Mouse (Mus musculus) left cerebral cortex, postnatal 14 days (tissue): Measurements from ENCODE around the gene Arhgap23. TPM values are rescaled to one million over a fixed set of nuclear protein-coding genes. Genes with fewer than 3 reads are reported as not detected.

Source experiments
- DNase-seq, 2 experiments: peaks; one replicate each; pipeline ENCODE4 v3.0.0; 2021 to 2022; ENCODE audit warnings: low spot score in 2 of 2, mixed read lengths in 1 of 2
- intact Hi-C: fragments of 180-260 bp; cut with DNase I; formaldehyde crosslinking; loops from one replicate; pipeline ENCODE4 v1.15.1; 2025
- total RNA-seq, 2 experiments: library from RNA; stranded (reverse); gene quantifications; 2 replicates each; pipeline ENCODE4 v1.2.3; 2021

Gene Arhgap23
- total RNA-seq, 2 experiments from 2014 or later: 70.1 to 71.4 TPM

DNA sequence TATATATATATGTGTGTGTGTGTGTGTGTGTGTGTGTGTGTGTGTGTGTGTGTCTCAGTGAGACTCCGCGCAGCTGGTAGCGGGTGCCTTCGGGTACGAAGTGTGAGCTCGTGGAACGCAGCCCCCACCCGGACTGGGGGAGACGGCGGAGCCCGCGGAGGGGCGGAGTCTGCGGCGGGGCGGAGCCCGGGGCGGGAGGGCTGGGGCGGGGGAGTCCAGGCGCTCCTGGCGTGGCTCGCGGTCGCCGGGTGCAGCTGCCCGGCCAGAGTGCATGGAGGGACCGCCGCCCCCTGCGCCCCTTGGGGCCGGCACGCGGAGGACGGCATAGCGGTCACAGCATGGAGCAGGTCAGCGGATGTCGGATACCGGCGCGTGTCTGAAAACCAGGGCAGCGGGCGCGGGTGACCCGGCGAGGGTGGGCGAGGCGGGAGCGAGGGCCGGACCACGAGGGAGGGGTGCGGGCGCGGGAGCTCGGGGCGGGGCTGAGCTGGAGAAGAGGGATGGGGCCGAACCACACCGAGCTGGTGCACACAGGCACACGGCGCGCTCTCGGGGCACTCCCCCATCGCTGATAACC lies 11.1 kb upstream of the Arhgap23 start:
- DNase-seq: peak; percentile 73 to 90

DNA sequence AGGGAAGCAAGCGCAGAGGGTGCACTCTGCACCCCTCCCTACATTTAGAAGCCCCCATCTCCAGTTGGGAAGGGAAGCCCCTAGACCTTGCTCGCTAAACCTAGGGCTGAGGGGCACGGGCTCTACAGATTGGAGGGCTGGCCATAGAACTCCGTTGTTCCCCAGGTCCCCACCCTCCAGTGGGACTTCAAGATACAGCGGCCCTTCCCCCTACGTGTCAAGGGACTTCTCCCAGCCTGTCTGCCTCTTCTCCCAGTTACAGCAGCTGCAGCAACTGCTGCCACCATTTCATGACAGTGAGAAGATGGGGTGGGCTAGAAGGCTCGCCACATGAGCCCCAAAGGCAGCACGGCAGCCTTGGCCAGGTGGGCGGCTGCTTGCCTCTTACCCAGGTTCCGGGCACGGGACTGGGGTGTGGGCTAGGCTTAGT lies 10.6 kb upstream of the Arhgap23 start:
- intact Hi-C loops: loop anchor here (5.0 kb wide), 1 partner anchor 48 kb away; no protein-coding TSS in a partner anchor
- peak in 1 of 2 experiments; percentile 56 for DNase-seq

More for the DNA sequence above, 11.1 kb upstream of the Arhgap23 start:
- intact Hi-C loops: no loop called here

DNA sequence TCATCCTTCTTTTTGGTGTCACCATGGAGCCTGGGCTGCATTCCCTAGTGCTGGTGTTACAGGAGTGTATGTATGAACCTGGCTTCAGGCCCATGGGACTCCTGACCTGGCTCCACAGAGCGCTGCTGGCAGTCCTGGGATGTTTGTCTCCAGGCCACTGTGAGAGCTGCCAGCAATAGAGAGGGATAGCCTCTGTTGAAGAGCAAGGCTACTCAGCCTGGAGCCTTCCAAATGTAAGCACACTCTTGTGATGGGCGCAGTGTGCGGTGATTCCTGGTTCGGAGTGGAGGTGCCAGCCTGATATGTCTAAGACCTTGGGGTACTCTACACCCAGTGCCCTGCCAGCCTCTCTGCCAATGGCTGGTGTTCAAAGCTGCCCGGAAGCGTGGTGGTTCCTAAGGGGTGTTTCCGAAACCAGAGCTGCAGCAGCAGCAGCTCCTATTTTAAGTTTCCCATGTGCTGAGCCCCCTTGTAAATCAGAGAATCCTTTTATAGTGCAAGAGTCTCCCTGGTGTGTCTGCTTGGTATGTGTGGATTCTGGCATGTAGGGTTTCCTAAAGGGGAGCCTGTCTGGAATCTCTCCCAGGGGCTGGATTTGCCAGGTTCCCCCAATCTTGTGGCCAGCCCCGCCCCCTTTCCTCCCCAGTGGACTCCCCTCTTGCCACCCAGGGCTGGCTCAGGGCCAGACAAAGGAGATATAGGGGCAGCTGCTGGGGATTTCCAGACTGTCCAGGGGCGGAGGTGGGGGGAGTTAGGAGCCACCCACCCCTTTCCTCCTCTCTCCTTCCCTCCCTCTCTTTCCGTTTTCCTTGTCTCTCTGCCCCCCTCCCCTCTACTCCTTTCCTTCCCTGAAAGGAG lies 9.0 kb upstream of the Arhgap23 start:
- DNase-seq: peak in 1 of 2 experiments; percentile 58
- intact Hi-C loops: loop anchor here (5.0 kb wide), 1 partner anchor 46 kb away; no protein-coding TSS in a partner anchor

DNA sequence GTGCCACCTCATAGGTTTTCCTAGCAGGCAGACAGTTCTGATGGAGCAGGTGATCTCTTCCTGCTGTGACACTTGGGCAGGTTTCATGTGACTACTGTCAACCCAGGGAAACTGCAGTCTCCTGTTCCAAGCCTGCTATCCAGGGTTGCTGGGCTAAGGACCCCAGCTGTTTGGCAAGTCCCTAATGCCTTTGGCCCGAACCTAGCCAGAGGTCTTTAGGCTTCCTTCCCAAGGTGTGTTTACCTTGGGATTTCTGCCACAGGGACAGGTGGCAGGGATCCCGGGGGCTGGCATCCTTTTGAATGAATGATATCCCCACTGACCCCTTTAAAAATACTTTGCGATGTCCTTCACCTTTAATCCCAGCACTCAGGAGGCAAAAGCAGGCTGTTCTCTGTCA lies 7.9 kb upstream of the Arhgap23 start:
- intact Hi-C loops: loop anchor here (5.0 kb wide), 1 partner anchor 45 kb away; no protein-coding TSS in a partner anchor
- DNase-seq: no peak

DNA sequence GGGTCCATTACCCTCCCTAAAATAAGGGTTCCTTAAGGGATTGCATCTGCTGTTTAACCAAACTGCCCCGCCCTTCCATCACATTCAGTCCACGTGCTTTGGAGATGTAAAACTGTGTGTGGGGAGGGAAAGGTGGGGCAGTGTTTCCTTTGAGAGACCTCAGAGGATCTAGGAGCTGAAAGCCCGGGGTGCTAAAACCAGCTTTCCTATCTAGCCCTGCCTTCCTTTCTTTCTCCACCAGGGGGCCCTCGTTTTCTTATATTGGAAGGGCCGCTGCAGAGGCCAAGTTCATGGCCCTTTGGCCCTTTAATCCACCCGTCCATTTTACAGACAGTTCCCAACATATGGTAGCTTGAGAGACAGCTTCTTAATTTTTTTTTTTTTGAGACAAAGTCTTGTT lies 7.2 kb upstream of the Arhgap23 start:
- intact Hi-C loops: loop anchor here (5.0 kb wide), 1 partner anchor 44 kb away; no protein-coding TSS in a partner anchor
- peak; percentile 74 to 82 for DNase-seq

DNA sequence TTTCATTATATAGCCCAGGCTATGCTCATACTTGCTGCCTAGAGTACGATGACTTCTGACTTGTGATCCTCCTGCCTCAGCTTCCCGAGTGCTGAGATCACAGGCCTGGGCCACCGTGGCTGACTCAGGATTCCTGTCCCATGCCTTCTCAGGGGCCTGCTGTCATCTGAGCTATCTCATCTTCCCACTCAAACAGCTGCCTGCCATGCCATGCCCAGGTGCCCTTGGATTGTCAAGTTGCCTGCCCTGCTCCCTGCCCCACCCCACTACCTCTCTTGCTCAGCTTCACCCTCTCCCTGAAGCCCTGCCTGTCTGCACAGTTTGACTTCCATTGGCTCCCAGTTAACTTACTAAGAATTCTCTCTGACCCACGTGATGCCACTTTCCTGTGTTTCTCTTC lies 4.4 kb upstream of the Arhgap23 start:
- intact Hi-C loops: no loop called here
- no peak for DNase-seq

DNA sequence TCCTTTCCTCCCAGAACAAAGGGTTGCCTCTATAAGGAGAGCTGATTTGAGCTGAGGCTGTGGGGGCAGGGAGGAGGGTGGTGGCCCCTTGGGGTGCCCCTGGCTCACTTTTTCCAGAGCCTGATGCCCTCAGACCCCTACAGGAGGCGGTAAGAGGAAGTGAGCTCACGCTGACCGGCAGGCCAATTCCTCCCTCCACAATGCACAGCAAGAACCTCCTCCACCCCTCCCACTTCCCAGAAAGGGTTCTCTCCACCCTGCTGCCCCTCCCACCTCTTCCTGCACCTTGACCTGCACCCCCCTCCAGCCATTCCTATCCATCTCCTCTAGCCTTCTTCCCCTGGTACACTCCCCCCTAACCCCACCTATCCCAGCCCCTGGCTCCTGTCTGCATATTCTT lies 3.2 kb upstream of the Arhgap23 start:
- intact Hi-C loops: no loop called here
- DNase-seq: no peak

DNA sequence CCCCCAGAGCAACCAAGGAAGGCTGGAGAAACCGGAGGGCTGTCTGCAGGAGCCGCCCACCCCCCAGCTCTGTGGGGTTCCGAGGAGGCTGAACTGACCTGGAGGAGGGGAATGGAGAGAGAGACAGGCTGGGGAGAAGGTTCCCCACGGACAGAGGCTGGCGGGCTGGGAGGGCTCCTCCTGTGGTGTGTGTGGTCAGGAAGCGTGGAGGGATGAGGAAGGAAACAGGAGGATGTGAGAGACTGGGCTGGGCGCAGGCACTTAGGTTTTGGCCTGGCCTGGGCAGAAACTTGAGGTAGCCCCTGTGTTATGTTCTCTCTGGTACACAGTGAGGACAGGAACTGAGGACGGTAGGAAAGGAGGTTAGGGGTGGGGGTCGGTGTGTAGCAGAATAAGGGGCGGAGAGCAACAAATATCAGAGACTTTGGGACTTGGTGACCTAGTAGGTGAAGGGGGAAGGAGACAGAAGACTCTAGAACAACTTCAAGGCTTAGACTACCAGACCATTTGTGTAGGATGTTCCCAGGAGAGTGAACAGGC lies 2.5 kb upstream of the Arhgap23 start:
- DNase-seq: no peak
- intact Hi-C loops: no loop called here

DNA sequence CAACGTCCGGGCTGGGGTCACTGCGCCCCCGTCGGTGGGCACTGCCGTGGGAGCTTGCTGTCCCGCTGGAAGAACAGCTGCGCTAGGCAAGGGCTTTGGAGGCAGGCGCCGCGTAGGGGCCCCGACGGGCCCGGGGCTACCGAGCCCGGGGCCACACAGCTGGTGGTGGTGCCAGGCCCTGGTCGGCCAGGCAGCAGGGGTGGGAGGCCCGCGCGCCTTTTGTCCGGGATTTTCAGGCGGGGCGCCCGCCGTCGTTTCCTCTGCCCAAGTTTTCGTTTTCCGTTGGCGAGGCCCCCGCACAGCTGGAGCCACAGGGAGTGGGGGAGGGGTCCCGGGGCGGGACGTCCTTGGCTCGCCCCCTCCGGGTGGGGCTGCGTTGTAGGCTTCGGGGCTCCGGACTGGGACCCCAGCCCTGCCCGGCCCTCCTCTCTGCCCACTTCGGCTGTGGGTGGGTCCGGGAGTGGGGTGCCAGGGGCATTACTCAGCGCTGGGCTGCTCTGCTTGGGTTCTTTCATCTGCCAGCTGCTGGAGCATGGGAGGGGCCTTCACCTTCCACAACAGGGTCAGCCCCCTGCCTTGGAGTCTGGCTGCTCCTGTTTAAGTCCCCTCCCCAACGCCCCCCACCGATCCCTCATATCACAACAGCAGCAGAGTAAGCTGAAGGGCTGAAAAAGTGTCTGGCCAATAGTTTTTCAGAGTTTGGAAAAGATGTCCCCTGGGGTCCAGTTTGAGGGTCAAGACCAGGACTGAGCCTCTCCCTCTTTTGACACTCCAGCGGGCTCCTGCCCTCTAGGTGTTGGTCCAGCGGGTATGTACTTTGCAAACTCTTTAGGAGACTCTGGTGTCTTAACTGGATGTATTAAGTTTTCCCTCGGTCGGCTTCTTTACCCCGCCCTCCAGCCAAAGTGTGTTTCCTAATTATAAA lies 641 bp downstream of the Arhgap23 start:
- intact Hi-C loops: no loop called here
- DNase-seq: no peak

DNA sequence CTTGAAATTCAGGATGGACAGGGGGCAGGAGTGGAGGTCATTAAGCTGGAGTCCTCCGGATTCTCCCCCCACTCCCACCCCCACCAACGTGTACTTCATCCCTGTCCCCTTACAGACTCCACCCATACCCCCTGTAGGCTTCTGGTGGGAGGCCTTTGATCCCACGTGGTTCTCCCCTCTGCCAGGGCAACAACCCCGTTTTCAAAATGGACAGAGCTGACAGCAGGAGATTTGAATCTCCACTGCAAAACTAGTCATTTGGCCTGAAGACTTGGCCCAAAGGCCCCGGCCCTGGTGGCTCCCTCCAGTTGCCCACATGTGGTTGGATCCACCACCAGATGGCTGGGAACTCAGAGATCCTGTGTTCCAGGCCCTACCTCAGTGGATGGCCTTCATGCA lies 1.3 kb downstream of the Arhgap23 start:
- intact Hi-C loops: no loop called here
- no peak for DNase-seq

DNA sequence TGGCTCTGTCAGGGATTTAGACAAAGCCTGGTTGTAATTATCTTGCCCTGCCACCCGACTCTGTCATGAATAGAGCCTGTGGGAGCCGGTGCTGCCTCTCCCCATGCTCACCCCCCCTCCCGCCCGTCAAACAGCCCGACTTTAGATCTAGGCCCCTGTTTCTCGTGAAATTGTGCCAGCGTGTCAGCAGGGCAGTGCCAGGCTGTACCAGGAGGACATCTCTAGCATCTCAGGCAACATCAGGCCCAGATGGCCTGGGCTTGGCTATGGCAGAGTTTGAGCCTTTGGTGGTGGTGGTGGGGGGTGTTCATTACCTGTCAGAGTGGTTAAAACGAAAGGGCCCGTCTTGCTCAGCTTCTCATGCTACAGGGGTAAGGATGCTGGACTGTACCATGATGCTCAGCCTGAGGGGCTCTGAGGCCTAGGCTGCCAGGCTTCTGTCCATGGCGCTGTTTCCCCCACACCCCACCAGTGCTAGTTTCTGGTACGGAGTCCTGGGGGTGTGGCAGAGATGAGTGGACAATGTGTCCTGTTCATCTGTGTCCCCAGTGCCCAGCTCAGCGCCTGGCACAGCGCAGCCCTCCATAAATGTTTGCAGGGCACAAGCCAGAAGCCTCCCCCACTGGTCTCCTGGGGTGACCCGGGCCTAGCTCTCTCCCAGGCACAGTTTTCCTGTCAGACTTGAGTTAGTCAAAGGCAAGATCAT lies 3.7 kb downstream of the Arhgap23 start:
- no peak for DNase-seq
- intact Hi-C loops: no loop called here

DNA sequence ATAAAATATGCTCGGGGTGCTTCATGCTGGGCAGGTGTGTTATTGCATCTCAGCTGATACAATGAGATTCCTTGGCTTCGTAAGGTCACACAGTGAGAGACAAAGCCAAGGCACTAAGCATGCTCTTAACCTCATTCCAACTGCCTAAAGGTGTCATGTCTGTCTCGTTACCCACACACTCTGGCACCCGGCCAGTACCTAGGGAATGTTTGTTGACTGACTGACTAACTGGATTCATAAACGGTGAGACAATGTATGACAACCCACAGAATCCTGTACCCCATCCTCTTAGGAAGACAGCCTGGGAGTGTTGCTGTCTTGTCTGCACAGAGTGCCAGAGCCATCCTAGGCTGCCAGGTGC lies 4.2 kb downstream of the Arhgap23 start:
- intact Hi-C loops: no loop called here
- DNase-seq: no peak

DNA sequence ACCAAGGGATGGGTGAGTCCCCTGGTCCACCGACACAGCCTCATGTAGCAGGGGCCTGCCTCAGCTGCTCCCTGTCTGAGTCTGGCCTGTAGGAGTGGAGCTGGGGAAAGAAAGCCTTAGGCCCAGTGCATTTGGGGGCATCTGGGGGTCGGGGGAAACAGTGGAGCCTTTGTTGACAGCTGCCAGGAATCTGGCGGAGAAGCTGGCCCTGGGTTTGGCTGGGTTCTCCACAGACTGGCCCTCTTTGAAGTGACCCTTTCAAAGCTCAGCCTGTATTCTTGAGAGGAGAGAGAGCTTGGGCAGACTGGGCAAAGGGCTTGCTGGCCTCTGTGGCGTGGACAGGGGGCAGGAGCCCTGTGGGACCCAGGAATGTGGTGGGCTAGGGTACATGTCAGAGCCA lies 7.2 kb downstream of the Arhgap23 start:
- DNase-seq: peak in 1 of 2 experiments; percentile 50
- intact Hi-C loops: no loop called here

DNA sequence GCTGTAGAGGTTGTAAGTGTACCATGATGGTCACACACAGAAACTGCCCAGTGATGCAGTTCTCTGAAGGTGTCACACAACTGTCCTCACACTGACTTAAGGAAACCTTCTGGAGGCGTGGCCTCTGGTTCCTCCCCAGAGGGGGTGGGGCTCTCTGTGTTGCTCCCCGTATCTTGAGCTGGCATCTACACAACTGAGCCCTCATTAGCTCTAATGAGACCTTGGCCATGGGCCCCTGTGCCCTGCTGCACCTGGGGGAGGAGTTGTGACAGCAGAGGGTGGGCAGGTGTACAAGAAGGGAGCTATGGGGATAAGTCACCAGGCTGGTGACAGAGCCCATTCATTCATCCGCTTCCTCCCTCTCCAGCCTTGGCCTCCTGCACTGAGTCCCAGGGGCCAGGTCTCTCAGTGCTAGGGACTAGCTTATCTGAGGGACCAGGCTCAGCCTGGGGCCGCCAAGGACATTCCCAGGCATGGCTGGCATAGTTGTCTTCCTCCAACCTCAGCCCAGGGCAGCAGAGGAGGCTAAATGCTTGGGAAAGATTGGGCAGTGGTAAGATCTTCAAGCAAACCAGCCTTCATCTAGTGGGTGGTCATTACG lies 8.9 kb downstream of the Arhgap23 start:
- intact Hi-C loops: no loop called here
- DNase-seq: no peak

DNA sequence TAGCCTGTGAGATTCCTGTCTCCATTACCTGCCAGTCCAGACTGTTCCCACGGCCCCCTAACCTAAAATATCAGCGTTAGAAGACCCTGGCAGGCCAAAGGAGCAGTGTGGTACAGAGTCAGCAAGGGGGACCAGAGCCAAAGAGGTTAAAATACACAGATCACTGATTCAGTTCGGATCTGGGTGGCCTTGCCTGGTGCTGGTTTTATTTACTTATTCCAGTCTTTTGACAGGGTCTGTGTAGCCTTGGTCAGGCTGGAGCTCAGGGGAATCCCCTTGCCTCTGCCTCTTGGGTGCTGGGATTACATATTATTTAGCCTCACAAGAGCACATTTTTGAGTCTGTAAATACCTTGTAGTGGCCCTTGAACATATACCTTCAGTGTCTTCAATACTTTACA lies 9.5 kb downstream of the Arhgap23 start:
- DNase-seq: no peak
- intact Hi-C loops: no loop called here

DNA sequence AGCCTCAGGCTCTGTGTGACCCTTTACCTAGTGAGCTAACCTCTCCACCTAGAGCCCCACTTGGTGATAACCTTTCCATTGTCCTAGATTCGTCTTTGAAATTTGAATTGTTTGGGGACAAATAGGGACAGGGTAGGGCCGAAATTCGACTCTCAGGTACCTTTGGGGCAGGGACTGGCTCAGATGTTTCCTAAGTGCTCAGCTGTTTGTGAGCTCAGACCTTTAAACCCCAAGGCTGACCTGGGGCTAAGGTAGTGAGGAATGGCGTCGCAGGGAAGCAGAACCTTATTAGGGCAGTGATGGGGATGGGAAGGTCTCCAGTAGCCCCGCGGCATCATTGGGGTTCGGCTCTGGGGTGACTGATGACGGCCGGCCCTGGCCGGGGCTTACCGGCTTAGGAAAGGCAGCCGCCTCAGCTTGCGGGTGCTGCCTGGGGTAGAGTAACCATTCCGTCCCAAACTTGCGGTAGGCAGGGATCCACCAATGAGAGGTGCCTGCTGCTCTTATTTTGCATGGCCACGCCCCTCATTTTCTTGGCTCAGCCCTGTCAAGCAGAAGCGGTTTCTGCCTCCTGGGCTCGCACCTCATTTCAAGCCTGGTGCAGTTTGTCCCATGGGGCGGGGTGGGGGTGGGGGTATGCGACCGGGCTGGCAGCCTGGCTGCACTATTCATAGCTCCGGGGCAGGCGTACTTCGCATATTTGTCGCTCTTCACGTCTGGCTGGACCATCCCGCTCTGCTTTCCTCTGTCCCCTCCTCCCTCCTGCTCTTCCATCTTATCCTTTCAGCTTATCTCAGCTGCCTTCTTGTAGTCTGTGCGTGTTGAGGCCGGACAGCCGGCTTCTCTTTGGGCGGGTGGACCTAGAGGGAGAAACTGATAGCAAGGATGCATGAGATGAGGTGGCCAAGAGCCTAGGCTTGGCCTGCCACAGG lies 12.7 kb downstream of the Arhgap23 start:
- intact Hi-C loops: no loop called here
- peak; percentile 73 to 78 for DNase-seq

DNA sequence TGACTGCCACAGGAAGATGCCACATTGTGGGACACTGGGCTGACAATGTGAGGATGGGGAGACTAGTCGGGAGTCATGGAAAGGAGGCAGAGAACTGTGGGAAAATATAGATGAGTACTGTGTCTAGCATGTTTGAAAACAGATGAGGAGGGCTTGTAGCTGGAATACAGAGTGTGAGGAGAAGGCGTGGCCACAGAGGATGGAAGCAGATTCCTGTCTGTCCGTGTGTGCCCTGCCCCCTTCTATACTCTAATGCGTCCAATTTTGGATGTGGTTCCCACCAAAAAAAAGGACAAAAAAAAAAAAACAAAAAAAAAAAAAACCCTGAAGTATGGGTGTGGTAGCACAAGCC lies 13.4 kb downstream of the Arhgap23 start:
- intact Hi-C loops: no loop called here
- no peak for DNase-seq

DNA sequence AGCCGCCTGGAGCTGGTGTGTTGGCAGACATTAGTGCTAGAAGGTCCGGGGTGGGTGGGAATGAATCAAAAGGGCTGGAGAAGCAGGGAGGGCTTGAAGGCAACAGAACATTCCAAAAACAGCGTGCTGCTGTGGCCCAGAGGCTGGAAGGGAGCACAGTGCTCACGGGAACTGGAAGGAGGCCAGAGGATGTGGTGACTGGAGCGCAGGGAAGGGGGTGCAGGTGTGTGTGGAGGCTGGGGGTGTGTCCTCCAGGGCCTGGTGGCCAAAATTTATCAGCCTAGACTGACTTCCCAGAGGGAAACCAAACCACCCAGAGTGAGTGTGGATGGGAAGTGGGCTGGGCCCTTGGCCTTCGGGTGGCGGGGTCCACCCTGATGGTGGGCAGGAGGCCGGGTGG lies 14.3 kb downstream of the Arhgap23 start:
- intact Hi-C loops: loop anchor here (5.0 kb wide), 1 partner anchor 38 kb away; no protein-coding TSS in a partner anchor
- no peak for DNase-seq
